ENCODE assay signal across 8 mouse cellular contexts in genomic region chr9:64253021-64253904, GRCm38 (mm10). TPM values are rescaled to one million over a fixed set of nuclear protein-coding genes. Genes with fewer than 3 reads are reported as not detected.
DNase-seq lines count a peak whose midpoint lies in the region; ATAC-seq lines count a peak whose summit lies in the region.

TSS of gene Map2k1 (minus strand) at chr9:64253631.

- no peaks in the 10 kb centered on the region for H3K9me3 ChIP-seq in heart, embryonic 14.5 days (ENCODE audit: control insufficient read depth, low read length)
- no peaks in the 10 kb centered on the region for H3K9me3 ChIP-seq in liver, embryonic 13.5 days (replicated peaks)
- H3K9me3 ChIP-seq in stomach, embryonic 16.5 days (replicated peaks; ENCODE audit: control insufficient read depth, low read length), result no peaks in the 10 kb centered on the region

- H3K9ac ChIP-seq in heart, embryonic 14.5 days (ENCODE audit: low read length), result peak within 1 kb of the TSS; percentile 93
- H3K9ac ChIP-seq in liver, embryonic 13.5 days, result peak within 1 kb of the TSS; percentile 86
- H3K9ac ChIP-seq in stomach, embryonic 16.5 days (ENCODE audit: low read length), result peak within 1 kb of the TSS; percentile 90

- H3K4me2 ChIP-seq in heart, embryonic 14.5 days (ENCODE audit: low read length), result peak within 1 kb of the TSS; percentile 90
- peak within 1 kb of the TSS; percentile 97 for H3K4me2 ChIP-seq in liver, embryonic 13.5 days
- peak within 1 kb of the TSS; percentile 68 for H3K4me2 ChIP-seq in stomach, embryonic 16.5 days (ENCODE audit: low read depth, low read length)

- H3K4me3 ChIP-seq in heart, embryonic 14.5 days (ENCODE audit: control insufficient read depth in 1 of 2, insufficient read depth in 1 of 2, low read depth in 1 of 2, low read length in 2 of 2), result peak within 1 kb of the TSS; percentile 73
- peak within 1 kb of the TSS; percentile 86 for H3K4me3 ChIP-seq in liver, embryonic 13.5 days (replicated peaks)
- H3K4me3 ChIP-seq in stomach, embryonic 16.5 days (replicated peaks; ENCODE audit: low read length), result peak within 1 kb of the TSS; percentile 67

- WGBS in heart, embryonic 14.5 days, result under 1% methylated on average over 81 of the region's 89 CpGs
- WGBS in liver, embryonic 13.5 days (ENCODE audit: insufficient replicate concordance), result under 1% methylated on average over 89 of the region's 89 CpGs
- under 1% methylated on average over 89 of the region's 89 CpGs for WGBS in stomach, embryonic 16.5 days

- DNase-seq in c-Kit-negative CD71-positive TER-119-positive erythroid progenitor cells, embryonic 14.5 days (ENCODE audit: low read depth, low spot score), result peak; percentile 99
- peak; percentile 96 for DNase-seq in fibroblast of lung, adult 2 months (ENCODE audit: low read depth)
- peak; percentile 100 for DNase-seq in kidney, postnatal 14 days
- DNase-seq in liver, embryonic 13.5 days, result peak; percentile 100
- DNase-seq in neural tube, embryonic 10.5 days (ENCODE audit: extremely low spot score, low spot score), result peak; percentile 100

- H3K27me3 ChIP-seq in heart, embryonic 14.5 days (ENCODE audit: control insufficient read depth, insufficient read depth, low read length), result no peaks in the 10 kb centered on the region
- H3K27me3 ChIP-seq in liver, embryonic 13.5 days, result no peaks in the 10 kb centered on the region
- no peaks in the 10 kb centered on the region for H3K27me3 ChIP-seq in stomach, embryonic 16.5 days (ENCODE audit: control insufficient read depth, insufficient read depth, low read length)

- H3K4me1 ChIP-seq in heart, embryonic 14.5 days (ENCODE audit: control insufficient read depth in 2 of 2, insufficient read depth in 2 of 2, low read length in 2 of 2), result peaks cover 2 to 16% of the 10 kb centered on the region in 2 experiments
- H3K4me1 ChIP-seq in liver, embryonic 13.5 days (replicated peaks), result peaks cover 35% of the 10 kb centered on the region
- H3K4me1 ChIP-seq in stomach, embryonic 16.5 days (ENCODE audit: control insufficient read depth, insufficient read depth, low read length), result peaks cover 11% of the 10 kb centered on the region; the same call in 1 of the 2 replicates

- ATAC-seq in CD4-positive, CD25-positive, alpha-beta regulatory T cell, adult 4 months, result peak; percentile 97
- peak; percentile 98 for ATAC-seq in heart, embryonic 14.5 days (ENCODE audit: insufficient number of reproducible peaks, insufficient read depth, low FRiP score, low read depth)
- ATAC-seq in liver, embryonic 13.5 days (ENCODE audit: low read depth), result peak; percentile 91
- peak; percentile 98 for ATAC-seq in stomach, embryonic 16.5 days (ENCODE audit: insufficient read depth, low FRiP score)

- H3K27ac ChIP-seq in heart, embryonic 14.5 days (replicated peaks in 1 of 2; ENCODE audit: control insufficient read depth in 1 of 2, insufficient read depth in 1 of 2, low read depth in 2 of 2, low read length in 2 of 2), result peak within 1 kb of the TSS; percentile 83 to 91
- H3K27ac ChIP-seq in liver, embryonic 13.5 days, result peak within 1 kb of the TSS; percentile 90
- peak within 1 kb of the TSS; percentile 94 for H3K27ac ChIP-seq in stomach, embryonic 16.5 days (ENCODE audit: low read length)

- H3K36me3 ChIP-seq in heart, embryonic 14.5 days (ENCODE audit: control insufficient read depth, insufficient read depth, low read length), result no peaks in the 10 kb centered on the region
- peaks cover 4% of the 10 kb centered on the region; the same call in 1 of the 2 replicates for H3K36me3 ChIP-seq in liver, embryonic 13.5 days
- no peaks in the 10 kb centered on the region for H3K36me3 ChIP-seq in stomach, embryonic 16.5 days (ENCODE audit: control insufficient read depth, insufficient read depth, low read length)

RNA-seq across cellular contexts. Expression of gene Map2k1, which starts in this region (rescaled TPM):
- polyA plus RNA-seq in CD4-positive, CD25-positive, alpha-beta regulatory T cell, adult 4 months (2017; shearing (Covaris generic)), result 10 to 100 TPM; 31.5 to 33.0 TPM
- polyA plus RNA-seq in heart, embryonic 14.5 days (2014; fragmentation: Nextera tagmentation; extraction: Ambion mirVana), result 89.2 and 92.4 TPM in 2 replicates
- 32.5 and 34.1 TPM in 2 replicates for polyA plus RNA-seq in liver, embryonic 13.5 days (2015; fragmentation: Nextera tagmentation; extraction: Ambion mirVana)
- 80.7 and 80.9 TPM in 2 replicates for polyA plus RNA-seq in stomach, embryonic 16.5 days (2015; fragmentation: Nextera tagmentation; extraction: Ambion mirVana)

Comparison
In these comparisons a context has a peak if more than half of its experiments do, and no peak if none do; other contexts are left out.
1. Peak in every context shown above with its lines: DNase-seq, ATAC-seq, H3K4me3 ChIP-seq and H3K27ac ChIP-seq.